Mouse (Mus musculus) stomach, embryonic 14.5 days (tissue): ENCODE measurements around the gene Ankrd53. TPM values are rescaled to one million over a fixed set of nuclear protein-coding genes. Genes with fewer than 3 reads are reported as not detected.

ENCODE experiments used
- ATAC-seq: fragments of 200-750 bp; cut with Nextera tagmentation; 2 replicates; pipeline ENCODE4 v1.8.0; 2017; ENCODE audit warnings: low read depth, moderate TSS enrichment; ENCODE audit not compliant: insufficient number of reproducible peaks, insufficient read depth, low FRiP score
- H3K27ac ChIP-seq: fragments of 300-500 bp; sonication (generic); 2 replicates; pipeline ENCODE4 v1.5.1; 2014; ENCODE audit warnings: mild to moderate bottlenecking, low read length, moderate library complexity, mixed read lengths
- H3K27me3 ChIP-seq: fragments of 300-500 bp; sonication (generic); 2 replicates; pipeline ENCODE4 v1.6.1; 2014; ENCODE audit warnings: low read length, control low read depth, mixed read lengths; ENCODE audit not compliant: control insufficient read depth, insufficient read depth
- H3K36me3 ChIP-seq: fragments of 300-500 bp; sonication (generic); 2 replicates; pipeline ENCODE4 v1.6.1; 2014; ENCODE audit warnings: mild to moderate bottlenecking, control low read depth, low read length, moderate library complexity, mixed read lengths; ENCODE audit not compliant: control insufficient read depth, insufficient read depth
- H3K4me1 ChIP-seq: fragments of 300-500 bp; sonication (generic); 2 replicates; pipeline ENCODE4 v1.6.1; 2014; ENCODE audit warnings: low read length, control low read depth, mixed read lengths; ENCODE audit not compliant: control insufficient read depth, insufficient read depth
- H3K4me2 ChIP-seq: fragments of 300-500 bp; sonication (generic); replicated peaks from 2 replicates; pipeline ENCODE4 v1.6.1; 2014; ENCODE audit warnings: low read depth, low read length, control low read depth
- H3K4me3 ChIP-seq: fragments of 300-500 bp; sonication (generic); 2 replicates; pipeline ENCODE4 v1.5.1; 2014; ENCODE audit warnings: low read depth, low read length, control low read depth
- H3K9ac ChIP-seq: fragments of 300-500 bp; sonication (generic); replicated peaks from 2 replicates; pipeline ENCODE4 v1.6.1; 2014; ENCODE audit warnings: low read depth, mild to moderate bottlenecking, control low read depth, low read length, moderate library complexity, mixed read lengths
- H3K9me3 ChIP-seq: fragments of 300-500 bp; sonication (generic); 2 replicates; pipeline ENCODE4 v1.6.1; 2016; ENCODE audit warnings: low read depth, low read length, control low read depth; ENCODE audit not compliant: control insufficient read depth
- WGBS: fragments of 180-500 bp; shearing (Covaris S2); extraction: QIAGEN DNeasy Blood & Tissue Kit; methylation state at CpG from one replicate; pipeline ENCODE4 v1.1.7; 2014; 5-methylcytosine and 5-hydroxymethylcytosine counted together
- polyA plus RNA-seq: library from polyadenylated mRNA; unstranded; fragments of >200 nt; fragmentation: Nextera tagmentation; extraction: Ambion mirVana; gene quantifications from 2 replicates; pipeline ENCODE4 v1.2.1, GENCODE M21; 2014

Gene Ankrd53
- polyA plus RNA-seq, 1 experiment from 2014 or later = not detected

DNA sequence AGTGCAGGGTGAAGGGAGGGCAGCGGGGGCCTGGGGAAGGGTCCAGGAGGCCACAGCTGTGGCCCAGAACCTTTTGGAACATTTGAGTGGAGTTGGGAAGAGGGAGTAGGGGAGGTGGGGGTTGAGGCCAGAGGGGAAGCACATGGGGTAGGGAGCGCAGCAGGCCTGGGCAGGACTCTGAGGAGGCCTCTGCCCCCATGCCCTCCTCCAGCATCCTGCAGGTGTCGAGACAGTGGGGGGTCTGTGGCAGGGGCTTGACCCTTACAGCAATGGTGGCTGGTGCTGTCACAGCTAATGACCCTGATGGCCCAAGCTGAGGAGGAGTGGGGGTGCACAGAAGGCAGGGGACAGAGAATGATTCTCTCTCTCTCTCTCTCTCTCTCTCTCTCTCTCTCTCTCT is 13.2 kb upstream of the Ankrd53 start:
- Histone ChIP-seq H3K9ac (no peak overlapping the region), H3K4me2 (no peak overlapping the region), H3K9me3 (no peaks in the 10 kb centered on the region), H3K4me3 (no peak overlapping the region), H3K27ac (no peak overlapping the region), H3K36me3 (no peaks in the 10 kb centered on the region), H3K4me1 (no peaks in the 10 kb centered on the region), H3K27me3 (0 out of 2 replicates have a peak, but pooled peaks cover 8% of the 10 kb centered on the region)
- ATAC-seq = no peak
- 64% methylated on average over 3 of the region's 3 CpGs for WGBS

DNA sequence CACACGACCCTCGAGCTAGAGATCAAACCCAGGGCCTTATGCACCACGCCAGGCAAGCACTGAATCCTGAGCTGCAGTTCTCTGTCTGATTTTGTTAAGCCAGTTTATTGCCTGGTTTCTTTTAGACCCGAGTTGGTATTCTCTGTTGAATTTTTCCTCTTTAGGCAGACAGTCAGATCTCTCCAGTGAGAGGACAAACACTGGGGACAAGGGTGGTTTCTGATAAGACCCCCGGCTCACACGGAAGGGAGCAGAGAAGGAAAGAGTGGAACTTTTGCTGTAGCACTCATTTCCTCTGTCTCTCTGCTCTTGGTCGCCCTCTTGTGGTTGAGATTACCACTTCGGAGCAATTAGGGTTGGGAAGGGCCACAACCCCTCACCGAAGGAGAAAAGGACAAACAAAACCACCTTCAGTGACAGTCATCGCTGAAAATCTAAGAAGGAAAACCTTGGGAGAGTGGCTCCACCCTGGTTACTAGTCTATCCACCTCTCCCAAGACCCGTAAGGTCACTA is 12.2 kb upstream of the Ankrd53 start:
- 0 out of 2 replicates have a peak, but pooled peaks cover 8% of the 10 kb centered on the region for H3K27me3 ChIP-seq
- 0 out of 2 replicates have a peak overlapping the region, but pooled peaks have one; percentile 14 for H3K4me2 ChIP-seq
- H3K4me3 ChIP-seq = no peak overlapping the region
- ATAC-seq = no peak
- no peaks in the 10 kb centered on the region for H3K4me1 ChIP-seq
- 11% methylated on average over 11 of the region's 11 CpGs for WGBS
- H3K36me3 ChIP-seq = no peaks in the 10 kb centered on the region
- H3K9me3 ChIP-seq = no peaks in the 10 kb centered on the region
- H3K9ac ChIP-seq = no peak overlapping the region
- no peak overlapping the region for H3K27ac ChIP-seq

DNA sequence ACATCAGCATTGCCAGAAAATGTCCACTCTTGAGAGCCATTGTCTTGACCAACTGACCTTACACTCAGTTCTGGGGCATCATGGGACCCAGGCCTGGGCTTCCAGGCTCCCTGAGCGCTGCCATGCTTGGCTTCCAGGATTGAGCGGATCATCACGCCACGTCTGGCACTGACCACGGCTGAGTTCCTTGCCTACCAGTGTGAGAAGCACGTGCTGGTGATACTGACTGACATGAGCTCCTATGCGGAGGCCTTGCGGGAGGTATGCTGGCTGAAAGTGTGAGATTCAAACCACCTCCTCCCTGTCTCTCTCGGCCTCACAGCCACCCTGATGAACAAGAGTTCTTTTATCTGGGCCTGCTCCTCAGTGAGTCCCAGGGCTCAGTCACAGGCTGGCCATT is 6.4 kb upstream of the Ankrd53 start:
- no peaks in the 10 kb centered on the region for H3K9me3 ChIP-seq
- H3K4me3 ChIP-seq = no peak overlapping the region
- no peaks in the 10 kb centered on the region for H3K4me1 ChIP-seq
- no peak overlapping the region for H3K9ac ChIP-seq
- WGBS = 69% methylated on average over 9 of the region's 9 CpGs
- H3K36me3 ChIP-seq = no peaks in the 10 kb centered on the region
- ATAC-seq = no peak
- H3K4me2 ChIP-seq = no peak overlapping the region
- H3K27me3 ChIP-seq = peaks cover 33% of the 10 kb centered on the region
- no peak overlapping the region for H3K27ac ChIP-seq

DNA sequence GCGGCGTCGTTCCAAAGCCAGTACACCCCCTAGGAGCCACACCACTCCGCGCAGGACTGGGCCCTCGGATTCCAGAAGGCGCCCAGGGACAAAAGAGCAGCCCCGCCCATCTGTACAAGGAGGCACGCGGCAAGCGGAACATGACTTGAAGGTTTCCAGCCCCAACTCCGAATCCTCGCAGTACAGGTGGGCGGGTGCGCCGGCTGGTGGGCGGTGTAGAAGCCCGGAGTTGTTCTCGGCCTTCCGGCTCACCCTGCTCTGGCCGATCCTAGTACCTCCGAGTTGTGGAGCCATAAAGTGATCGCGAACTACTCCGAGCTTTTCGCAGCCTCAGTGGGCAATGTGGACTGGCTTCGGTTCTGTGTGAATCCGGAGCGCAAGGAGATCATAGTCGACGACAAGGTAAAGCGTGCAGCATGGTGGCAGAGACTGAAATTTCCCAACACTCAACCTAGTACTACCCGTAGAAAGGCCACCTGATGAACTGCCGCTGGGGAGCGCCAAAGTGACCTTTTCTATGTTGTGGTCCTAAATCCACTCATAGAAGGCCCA is 512 bp downstream of the Ankrd53 start:
- H3K27me3 ChIP-seq = peaks cover 27% of the 10 kb centered on the region
- H3K9ac ChIP-seq = peak overlapping the region; percentile 25; the same call in 1 of the 2 replicates
- H3K27ac ChIP-seq = no peak overlapping the region
- H3K4me3 ChIP-seq = peak overlapping the region; percentile 29
- H3K4me1 ChIP-seq = peaks cover 5% of the 10 kb centered on the region; the same call in 1 of the 2 replicates
- WGBS = 1% methylated on average over 35 of the region's 35 CpGs
- no peaks in the 10 kb centered on the region for H3K36me3 ChIP-seq
- H3K9me3 ChIP-seq = no peaks in the 10 kb centered on the region
- H3K4me2 ChIP-seq = peak overlapping the region; percentile 66
- ATAC-seq = peak; percentile 84

DNA sequence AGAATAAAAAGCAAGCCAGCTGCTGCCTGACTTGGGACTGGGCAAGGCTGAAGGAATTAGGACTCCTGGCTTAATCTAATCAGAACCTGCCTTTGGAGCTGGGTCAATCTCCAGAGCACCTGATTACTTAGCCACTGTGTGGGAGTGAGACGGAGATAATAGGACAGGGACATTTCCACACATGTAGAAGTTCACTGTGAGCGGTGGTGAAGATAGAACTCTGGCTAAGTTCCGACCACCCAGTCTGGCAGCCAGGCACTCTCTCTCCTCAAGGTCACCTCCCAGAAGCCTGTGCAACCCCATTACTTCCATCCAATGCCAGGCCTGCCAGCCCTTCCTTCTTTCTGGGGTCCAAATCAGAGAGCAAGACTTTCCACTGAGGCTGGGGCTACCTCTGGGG is 4.5 kb downstream of the Ankrd53 start:
- no peaks in the 10 kb centered on the region for H3K9me3 ChIP-seq
- 79% methylated on average over 3 of the region's 3 CpGs for WGBS
- no peak overlapping the region for H3K4me2 ChIP-seq
- H3K27me3 ChIP-seq = peaks cover 6% of the 10 kb centered on the region
- H3K36me3 ChIP-seq = peaks cover 13% of the 10 kb centered on the region
- H3K4me3 ChIP-seq = no peak overlapping the region
- H3K9ac ChIP-seq = no peak overlapping the region
- no peak for ATAC-seq
- peaks cover 5% of the 10 kb centered on the region; the same call in 1 of the 2 replicates for H3K4me1 ChIP-seq
- no peak overlapping the region for H3K27ac ChIP-seq

DNA sequence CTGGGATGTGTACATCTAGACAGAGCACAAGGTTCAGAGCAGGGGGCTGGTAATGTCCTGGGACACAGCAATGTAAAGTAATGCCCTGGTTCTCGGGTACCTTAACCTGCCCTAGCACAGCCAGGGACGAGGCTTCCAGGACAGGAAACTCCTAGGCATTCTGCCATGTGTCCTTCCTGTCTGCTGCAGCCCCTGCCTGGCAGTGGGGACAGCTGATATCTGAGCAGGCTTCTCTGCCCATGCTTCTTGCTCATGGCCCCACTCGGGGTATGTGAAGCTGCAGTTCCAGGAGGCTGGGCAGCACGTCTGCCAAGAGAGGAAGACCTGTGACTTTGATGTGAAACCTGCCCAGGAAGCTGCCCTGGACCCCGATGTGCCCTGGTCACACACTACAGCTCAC is 6.0 kb downstream of the Ankrd53 start:
- Histone ChIP-seq H3K36me3 (peaks cover 13% of the 10 kb centered on the region), H3K4me1 (no peaks in the 10 kb centered on the region), H3K27me3 (no peaks in the 10 kb centered on the region), H3K27ac (no peak overlapping the region), H3K4me3 (no peak overlapping the region), H3K9me3 (no peaks in the 10 kb centered on the region), H3K4me2 (no peak overlapping the region), H3K9ac (no peak overlapping the region)
- ATAC-seq = no peak
- 80% methylated on average over 5 of the region's 5 CpGs for WGBS

DNA sequence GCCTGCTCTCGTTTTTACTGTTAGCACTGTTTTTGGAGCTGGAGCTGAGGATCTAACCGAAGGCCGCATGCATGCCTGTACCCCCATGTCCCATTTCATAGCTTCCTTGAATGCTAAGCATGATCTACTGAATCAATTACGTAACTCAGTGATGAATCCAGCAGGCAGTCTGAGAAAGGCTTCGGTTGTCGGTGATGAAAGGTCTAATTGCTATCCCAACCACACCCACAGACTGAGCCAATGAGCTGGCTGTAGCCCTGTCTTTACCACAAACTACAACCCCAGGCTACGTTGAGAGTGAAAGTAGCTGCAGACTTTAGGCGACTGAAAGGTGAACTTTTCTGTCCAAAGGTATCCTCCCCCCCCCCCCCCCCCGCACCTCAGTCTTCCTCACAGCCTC is 11.7 kb downstream of the Ankrd53 start:
- H3K9me3 ChIP-seq = no peaks in the 10 kb centered on the region
- no peaks in the 10 kb centered on the region for H3K27me3 ChIP-seq
- 55% methylated on average over 9 of the region's 9 CpGs for WGBS
- H3K9ac ChIP-seq = peak overlapping the region; percentile 90; the same call in 1 of the 2 replicates
- peaks cover 13% of the 10 kb centered on the region for H3K36me3 ChIP-seq
- H3K4me2 ChIP-seq = peak overlapping the region; percentile 78
- ATAC-seq = no peak
- peaks cover 15% of the 10 kb centered on the region; the same call in 1 of the 2 replicates for H3K4me1 ChIP-seq
- peak overlapping the region; percentile 85 for H3K4me3 ChIP-seq
- no peak overlapping the region for H3K27ac ChIP-seq

DNA sequence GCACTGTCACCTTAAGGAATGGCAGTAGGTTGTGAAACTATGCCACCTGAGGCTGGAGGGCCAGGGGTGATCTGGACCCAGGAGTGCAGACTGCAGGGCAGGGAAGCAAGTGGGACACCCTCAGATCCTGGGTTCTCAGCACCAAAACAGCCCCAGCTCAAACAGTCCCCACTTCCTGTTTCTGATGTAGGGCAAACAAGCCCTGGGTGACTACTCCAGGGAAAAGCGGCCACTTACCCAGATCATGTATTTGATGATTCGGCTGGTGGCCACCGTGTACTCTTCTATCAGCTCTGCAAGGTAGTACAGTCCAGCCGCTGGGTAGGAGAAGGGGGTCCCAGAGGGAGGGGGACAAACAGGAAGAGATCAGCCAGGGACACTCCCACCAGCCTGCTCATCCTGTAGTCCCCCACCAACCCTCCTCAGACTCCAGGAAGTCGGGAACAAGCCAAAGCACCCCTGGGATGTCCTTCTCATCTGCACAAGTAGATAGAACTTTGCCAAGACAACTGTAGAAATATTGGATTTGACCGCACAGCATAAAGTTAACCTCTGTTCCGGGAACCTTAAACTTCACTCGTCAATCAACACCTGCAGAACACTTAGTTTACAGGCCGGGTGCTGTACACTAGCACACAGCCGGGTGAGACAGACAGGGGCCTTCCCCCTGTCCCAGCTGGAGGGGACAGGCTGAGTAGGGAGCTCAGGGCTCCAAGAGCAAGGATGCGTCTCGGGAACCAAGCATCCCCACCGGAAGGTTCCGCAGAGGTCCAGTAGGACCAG is 12.5 kb downstream of the Ankrd53 start:
- ATAC-seq = peak; percentile 31
- peaks cover 11% of the 10 kb centered on the region for H3K36me3 ChIP-seq
- no peaks in the 10 kb centered on the region for H3K9me3 ChIP-seq
- H3K4me2 ChIP-seq = peak overlapping the region; percentile 78
- peak overlapping the region; percentile 85 for H3K4me3 ChIP-seq
- peak overlapping the region; percentile 90 for H3K9ac ChIP-seq
- H3K4me1 ChIP-seq = peaks cover 15% of the 10 kb centered on the region; the same call in 1 of the 2 replicates
- WGBS = 1% methylated on average over 14 of the region's 14 CpGs
- H3K27me3 ChIP-seq = no peaks in the 10 kb centered on the region
- H3K27ac ChIP-seq = peak overlapping the region; percentile 88
